Mouse (Mus musculus): ENCODE data around the gene Jazf1. TPM values are rescaled to one million over a fixed set of nuclear protein-coding genes. Genes with fewer than 3 reads are reported as not detected.

Gene Jazf1
- polyA plus RNA-seq (2015; fragmentation: Nextera tagmentation; extraction: Ambion mirVana) = 5.4 and 5.9 TPM in 2 replicates

GRCm38 (mm10) chr6:53067989-53068874, at the start of gene Jazf1:
Gene Jazf1, minus strand, starts transcription at chr6:53068631.
- WGBS = under 1% methylated on average over 76 of the region's 133 CpGs
- H3K27ac ChIP-seq (ENCODE audit: low read length) = no peak within 1 kb of the TSS; the same call in 1 of the 2 replicates

GRCm38 (mm10) chr6:53117855-53118254, 49.4 kb upstream of the Jazf1 start:
- Histone ChIP-seq H3K4me1 (ENCODE audit: control insufficient read depth, insufficient read depth, low read length) (no peaks in the 10 kb centered on the region), H3K27ac (ENCODE audit: low read length) (no peak overlapping the region), H3K27me3 (replicated peaks; ENCODE audit: control insufficient read depth, insufficient read depth, low read length) (no peaks in the 10 kb centered on the region), H3K36me3 (ENCODE audit: control insufficient read depth, insufficient read depth, low read length) (no peaks in the 10 kb centered on the region), H3K9me3 (ENCODE audit: control insufficient read depth, low read length) (no peaks in the 10 kb centered on the region), H3K4me3 (ENCODE audit: low read length) (no peak overlapping the region), H3K4me2 (ENCODE audit: low read depth, low read length) (no peak overlapping the region), H3K9ac (ENCODE audit: low read depth, low read length) (no peak overlapping the region)
- WGBS = 47% methylated on average over 1 of the region's 1 CpGs
- ATAC-seq = no peak

More at GRCm38 (mm10) chr6:53067989-53068874, at the start of gene Jazf1:
- Histone ChIP-seq H3K4me1 (ENCODE audit: control insufficient read depth, insufficient read depth, low read length) (peaks cover 4% of the 10 kb centered on the region; the same call in 1 of the 2 replicates), H3K9me3 (ENCODE audit: control insufficient read depth, low read length) (no peaks in the 10 kb centered on the region), H3K4me2 (ENCODE audit: low read depth, low read length) (peak within 1 kb of the TSS; percentile 95), H3K4me3 (ENCODE audit: low read length) (peak within 1 kb of the TSS; percentile 83), H3K36me3 (ENCODE audit: control insufficient read depth, insufficient read depth, low read length) (no peaks in the 10 kb centered on the region), H3K27me3 (replicated peaks; ENCODE audit: control insufficient read depth, insufficient read depth, low read length) (no peaks in the 10 kb centered on the region; the same call in 1 of the 2 replicates), H3K9ac (ENCODE audit: low read depth, low read length) (peak within 1 kb of the TSS; percentile 82)
- peak; percentile 87 for ATAC-seq

DNA sequence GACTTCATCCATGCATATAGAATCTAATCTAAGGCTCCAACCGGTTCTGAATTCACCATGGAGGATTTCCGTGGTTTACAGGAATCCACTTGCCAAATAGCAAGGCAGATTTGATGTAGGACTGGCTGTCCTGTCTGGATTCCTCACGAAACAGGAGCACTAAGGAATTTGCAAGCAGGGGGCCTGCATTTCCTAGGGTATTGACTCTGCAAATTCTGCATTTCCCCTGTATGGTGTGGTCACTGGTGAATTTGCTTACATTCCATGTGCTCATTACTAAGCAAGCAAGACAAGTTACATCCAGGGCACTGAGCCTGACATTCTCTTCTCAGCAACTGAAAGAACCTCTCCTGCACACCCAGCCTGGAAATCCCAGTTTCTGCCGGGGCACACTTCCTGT, 18.4 kb upstream of the Jazf1 start:
- no peak overlapping the region for H3K9ac ChIP-seq (ENCODE audit: low read depth, low read length)
- H3K4me1 ChIP-seq (ENCODE audit: control insufficient read depth, insufficient read depth, low read length) = no peaks in the 10 kb centered on the region
- H3K4me2 ChIP-seq (ENCODE audit: low read depth, low read length) = no peak overlapping the region
- H3K4me3 ChIP-seq (ENCODE audit: low read length) = no peak overlapping the region
- H3K36me3 ChIP-seq (ENCODE audit: control insufficient read depth, insufficient read depth, low read length) = no peaks in the 10 kb centered on the region
- ATAC-seq = no peak
- 41% methylated on average over 4 of the region's 4 CpGs for WGBS
- no peaks in the 10 kb centered on the region for H3K27me3 ChIP-seq (replicated peaks; ENCODE audit: control insufficient read depth, insufficient read depth, low read length)
- no peak overlapping the region for H3K27ac ChIP-seq (ENCODE audit: low read length)
- H3K9me3 ChIP-seq (ENCODE audit: control insufficient read depth, low read length) = no peaks in the 10 kb centered on the region

DNA sequence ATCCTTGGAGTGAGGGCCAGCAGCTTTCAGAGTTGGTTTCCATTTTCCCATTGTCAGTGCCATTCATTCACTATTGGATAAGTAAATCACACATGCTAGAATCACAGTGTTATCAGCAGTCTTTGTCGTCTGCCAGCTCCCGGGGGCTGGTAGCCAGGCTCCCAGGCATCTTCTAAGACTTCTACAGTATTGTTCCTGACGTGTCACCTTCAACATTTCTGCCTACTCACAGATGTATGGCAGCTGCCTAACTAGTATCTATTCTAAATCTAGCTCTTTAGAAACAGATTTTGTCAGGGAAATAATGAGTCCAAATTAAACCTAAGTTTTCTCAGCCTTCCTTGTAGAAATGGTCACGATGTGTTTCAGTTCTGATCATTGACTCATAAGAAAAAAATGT, 12.8 kb upstream of the Jazf1 start:
- Histone ChIP-seq H3K4me1 (ENCODE audit: control insufficient read depth, insufficient read depth, low read length) (no peaks in the 10 kb centered on the region; the same call in 1 of the 2 replicates), H3K27ac (ENCODE audit: low read length) (no peak overlapping the region), H3K27me3 (replicated peaks; ENCODE audit: control insufficient read depth, insufficient read depth, low read length) (no peaks in the 10 kb centered on the region), H3K9me3 (ENCODE audit: control insufficient read depth, low read length) (no peaks in the 10 kb centered on the region), H3K4me3 (ENCODE audit: low read length) (no peak overlapping the region), H3K4me2 (ENCODE audit: low read depth, low read length) (no peak overlapping the region), H3K36me3 (ENCODE audit: control insufficient read depth, insufficient read depth, low read length) (no peaks in the 10 kb centered on the region), H3K9ac (ENCODE audit: low read depth, low read length) (no peak overlapping the region)
- ATAC-seq = no peak
- 69% methylated on average over 4 of the region's 4 CpGs for WGBS

GRCm38 (mm10) chr6:53078671-53079070, 10.2 kb upstream of the Jazf1 start:
- H3K9me3 ChIP-seq (ENCODE audit: control insufficient read depth, low read length) = no peaks in the 10 kb centered on the region
- H3K27ac ChIP-seq (ENCODE audit: low read length) = no peak overlapping the region
- H3K4me3 ChIP-seq (ENCODE audit: low read length) = no peak overlapping the region
- no peak overlapping the region for H3K9ac ChIP-seq (ENCODE audit: low read depth, low read length)
- H3K36me3 ChIP-seq (ENCODE audit: control insufficient read depth, insufficient read depth, low read length) = no peaks in the 10 kb centered on the region
- ATAC-seq = no peak
- H3K4me1 ChIP-seq (ENCODE audit: control insufficient read depth, insufficient read depth, low read length) = no peaks in the 10 kb centered on the region; the same call in 1 of the 2 replicates
- no peak overlapping the region for H3K4me2 ChIP-seq (ENCODE audit: low read depth, low read length)
- WGBS = 38% methylated on average over 2 of the region's 2 CpGs
- no peaks in the 10 kb centered on the region for H3K27me3 ChIP-seq (replicated peaks; ENCODE audit: control insufficient read depth, insufficient read depth, low read length)

DNA sequence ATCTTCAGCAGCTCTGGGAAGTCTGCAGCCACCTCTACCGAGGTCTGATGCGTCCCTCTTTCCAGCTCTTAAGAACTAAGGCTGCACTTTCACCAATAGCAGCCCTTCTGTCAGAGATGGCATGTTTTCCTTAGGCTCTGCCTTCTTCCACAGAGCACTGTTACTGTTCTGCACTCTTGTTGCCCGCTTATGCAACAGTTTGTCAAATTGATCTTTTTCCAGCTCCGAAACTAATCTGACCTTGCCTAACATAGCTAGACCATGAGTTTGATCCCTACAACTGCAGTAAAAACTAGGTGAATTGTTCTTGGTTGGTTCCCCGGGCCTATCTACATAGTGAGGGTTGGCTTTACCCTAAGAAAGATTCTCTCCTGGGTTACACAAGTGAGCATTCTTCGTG, 3.3 kb upstream of the Jazf1 start:
- peaks cover 4% of the 10 kb centered on the region; the same call in 1 of the 2 replicates for H3K4me1 ChIP-seq (ENCODE audit: control insufficient read depth, insufficient read depth, low read length)
- no peak overlapping the region for H3K27ac ChIP-seq (ENCODE audit: low read length)
- no peak overlapping the region for H3K4me2 ChIP-seq (ENCODE audit: low read depth, low read length)
- H3K27me3 ChIP-seq (replicated peaks; ENCODE audit: control insufficient read depth, insufficient read depth, low read length) = no peaks in the 10 kb centered on the region; the same call in 1 of the 2 replicates
- WGBS = 80% methylated on average over 6 of the region's 6 CpGs
- no peak overlapping the region for H3K4me3 ChIP-seq (ENCODE audit: low read length)
- no peaks in the 10 kb centered on the region for H3K9me3 ChIP-seq (ENCODE audit: control insufficient read depth, low read length)
- H3K9ac ChIP-seq (ENCODE audit: low read depth, low read length) = no peak overlapping the region
- H3K36me3 ChIP-seq (ENCODE audit: control insufficient read depth, insufficient read depth, low read length) = no peaks in the 10 kb centered on the region
- no peak for ATAC-seq

GRCm38 (mm10) chr6:53069976-53070575, 1.6 kb upstream of the Jazf1 start:
- H3K27ac ChIP-seq (ENCODE audit: low read length) = no peak overlapping the region
- H3K9me3 ChIP-seq (ENCODE audit: control insufficient read depth, low read length) = no peaks in the 10 kb centered on the region
- no peak overlapping the region for H3K9ac ChIP-seq (ENCODE audit: low read depth, low read length)
- 43% methylated on average over 5 of the region's 5 CpGs for WGBS
- no peak for ATAC-seq
- H3K36me3 ChIP-seq (ENCODE audit: control insufficient read depth, insufficient read depth, low read length) = no peaks in the 10 kb centered on the region
- no peaks in the 10 kb centered on the region; the same call in 1 of the 2 replicates for H3K27me3 ChIP-seq (replicated peaks; ENCODE audit: control insufficient read depth, insufficient read depth, low read length)
- peaks cover 4% of the 10 kb centered on the region; the same call in 1 of the 2 replicates for H3K4me1 ChIP-seq (ENCODE audit: control insufficient read depth, insufficient read depth, low read length)
- no peak overlapping the region for H3K4me3 ChIP-seq (ENCODE audit: low read length)
- no peak overlapping the region for H3K4me2 ChIP-seq (ENCODE audit: low read depth, low read length)

DNA sequence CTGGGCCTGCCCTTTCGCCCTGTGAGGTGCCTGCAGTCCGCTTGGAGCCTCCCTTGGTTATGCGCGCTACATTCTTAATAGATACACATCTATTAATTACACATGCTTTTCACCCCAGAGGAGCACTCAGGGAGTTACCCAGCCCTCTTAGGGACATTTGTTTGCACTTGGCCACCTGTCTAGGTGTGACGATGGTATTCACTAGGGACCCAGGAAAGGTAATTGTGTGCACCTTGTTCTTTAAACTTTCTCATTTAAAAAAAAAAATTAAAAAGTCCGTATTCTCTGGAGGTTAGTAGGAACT, 396 bp upstream of the Jazf1 start:
- Histone ChIP-seq H3K9me3 (ENCODE audit: control insufficient read depth, low read length) (no peaks in the 10 kb centered on the region), H3K9ac (ENCODE audit: low read depth, low read length) (peak overlapping the region; percentile 82), H3K27me3 (replicated peaks; ENCODE audit: control insufficient read depth, insufficient read depth, low read length) (no peaks in the 10 kb centered on the region; the same call in 1 of the 2 replicates), H3K36me3 (ENCODE audit: control insufficient read depth, insufficient read depth, low read length) (no peaks in the 10 kb centered on the region), H3K4me2 (ENCODE audit: low read depth, low read length) (peak overlapping the region; percentile 95), H3K4me3 (ENCODE audit: low read length) (peak overlapping the region; percentile 83), H3K4me1 (ENCODE audit: control insufficient read depth, insufficient read depth, low read length) (peaks cover 4% of the 10 kb centered on the region; the same call in 1 of the 2 replicates), H3K27ac (ENCODE audit: low read length) (no peak overlapping the region)
- 8% methylated on average over 6 of the region's 6 CpGs for WGBS
- no peak for ATAC-seq

GRCm38 (mm10) chr6:53067446-53067988, 914 bp downstream of the Jazf1 start:
- no peak for ATAC-seq
- Histone ChIP-seq H3K9ac (ENCODE audit: low read depth, low read length) (peak overlapping the region; percentile 82), H3K4me2 (ENCODE audit: low read depth, low read length) (peak overlapping the region; percentile 95), H3K27me3 (replicated peaks; ENCODE audit: control insufficient read depth, insufficient read depth, low read length) (no peaks in the 10 kb centered on the region; the same call in 1 of the 2 replicates), H3K9me3 (ENCODE audit: control insufficient read depth, low read length) (no peaks in the 10 kb centered on the region), H3K27ac (ENCODE audit: low read length) (no peak overlapping the region), H3K36me3 (ENCODE audit: control insufficient read depth, insufficient read depth, low read length) (no peaks in the 10 kb centered on the region), H3K4me3 (ENCODE audit: low read length) (peak overlapping the region; percentile 83), H3K4me1 (ENCODE audit: control insufficient read depth, insufficient read depth, low read length) (peaks cover 4% of the 10 kb centered on the region; the same call in 1 of the 2 replicates)
- WGBS = 9% methylated on average over 27 of the region's 41 CpGs
